Mouse (Mus musculus) natural killer cell, adult 2 months (primary cell): ENCODE results near the gene Gm49393.
"Not testable (repeated sequence)": the region's sequence is repeated elsewhere in the genome, so short reads cannot be mapped to it uniquely, and the experiment has no call there.

Experiments used
- DNase-seq, 2 experiments: peaks; one replicate each; pipeline ENCODE4 v3.0.0; 2022; ENCODE audit warnings: low spot score in 2 of 2

Gene Gm49393

DNA sequence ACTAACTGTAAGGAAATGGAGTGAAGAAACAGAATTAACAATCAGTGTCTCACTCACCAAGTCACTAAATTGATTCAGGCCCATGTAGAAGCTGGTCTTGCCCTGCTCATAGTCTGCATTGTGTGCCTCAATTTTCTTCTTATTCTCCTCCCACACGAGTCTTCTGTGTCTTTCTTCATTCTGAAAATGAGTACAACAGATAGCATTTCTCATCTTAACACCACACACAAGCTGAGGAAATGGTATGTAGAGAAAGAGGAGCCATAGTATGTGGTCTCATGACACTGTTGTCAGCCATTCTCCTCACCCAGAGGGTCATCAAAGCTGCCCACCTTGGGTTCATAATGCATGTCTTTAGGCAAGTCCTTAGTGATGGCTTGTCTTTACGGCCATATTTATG lies at the start of gene Gm49393:
TSS of gene Gm49393 (minus strand) at position 101 of the 400 bp plus-strand sequence.
- peak in 1 of 2 experiments; percentile 1 for DNase-seq

DNA sequence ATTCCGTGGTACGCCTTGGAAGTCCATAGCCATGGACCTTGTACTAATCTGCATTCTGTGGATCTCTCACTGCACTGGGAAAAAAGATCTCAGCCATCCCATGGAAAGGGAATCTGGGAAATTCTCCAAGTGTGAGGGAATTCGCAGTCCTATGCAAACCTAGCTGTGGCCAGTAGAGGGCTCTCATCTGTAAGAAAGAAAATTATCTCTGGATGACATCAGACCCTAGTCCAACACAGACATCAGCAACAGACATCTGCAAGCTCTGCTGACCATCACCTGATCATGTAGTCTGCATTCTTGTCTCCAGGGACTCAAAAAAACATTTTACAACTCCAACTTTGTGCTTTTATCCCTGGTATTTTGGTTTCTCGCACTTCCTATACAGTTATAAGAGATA lies 36.9 kb upstream of the Gm49393 start:
- DNase-seq = not testable (repeated sequence)

DNA sequence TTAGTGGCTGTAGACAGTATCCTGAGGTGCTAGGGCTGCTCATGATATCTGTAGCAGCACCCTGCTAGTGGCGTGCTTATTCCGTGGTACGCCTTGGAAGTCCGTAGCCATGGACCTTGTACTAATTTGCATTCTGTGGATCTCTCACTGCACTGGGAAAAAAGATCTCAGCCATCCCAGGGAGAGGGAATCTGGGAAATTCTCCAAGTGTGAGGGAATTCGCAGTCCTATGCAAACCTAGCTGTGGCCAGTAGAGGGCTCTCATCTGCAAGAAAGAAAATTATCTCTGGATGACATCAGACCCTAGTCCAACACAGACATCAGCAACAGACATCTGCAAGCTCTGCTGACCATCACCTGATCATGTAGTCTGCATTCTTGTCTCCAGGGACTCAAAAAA lies 28.6 kb upstream of the Gm49393 start:
- not testable (repeated sequence) for DNase-seq

DNA sequence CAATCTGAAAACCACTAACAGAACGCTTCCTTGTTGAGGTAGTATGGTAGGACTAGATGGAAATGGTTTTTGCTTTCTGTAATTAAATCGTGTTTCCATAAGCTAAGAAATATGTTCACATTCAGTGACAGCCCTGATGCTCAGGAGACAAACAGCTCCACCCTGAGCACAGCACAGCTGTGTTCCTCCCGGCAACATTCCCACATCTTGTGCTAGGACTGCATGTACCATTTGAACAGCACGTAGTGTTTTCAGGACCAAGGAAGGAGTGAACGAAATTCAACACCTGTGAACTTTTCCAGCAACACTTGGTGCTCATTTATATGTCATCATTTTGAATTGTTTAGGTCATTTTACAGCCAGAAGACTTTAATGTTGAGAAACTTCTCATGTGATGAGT lies 26.3 kb upstream of the Gm49393 start:
- no peak for DNase-seq

DNA sequence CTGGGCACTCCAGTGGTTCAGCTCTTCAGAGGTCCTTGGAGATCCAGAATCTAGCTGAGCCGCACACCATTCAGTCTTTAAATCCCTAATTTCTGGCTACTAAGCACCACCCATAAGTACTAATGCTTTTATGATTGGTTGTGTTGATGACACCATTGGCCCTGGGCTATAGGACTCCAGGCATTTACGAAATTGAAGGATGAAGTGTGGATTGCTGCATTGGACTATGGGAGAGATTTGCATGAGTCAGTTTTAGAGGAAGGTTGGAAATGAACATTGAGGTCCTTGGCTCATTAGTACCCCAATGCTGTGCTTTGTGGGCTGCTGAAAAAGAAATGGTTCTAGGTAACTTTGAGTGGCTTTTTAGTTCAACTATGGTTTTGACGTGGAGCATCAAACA lies 6.5 kb upstream of the Gm49393 start, which contains the start of gene Tpbpa:
TSS of gene Tpbpa (minus strand) at position 101 of the 400 bp plus-strand sequence.
- not testable (repeated sequence) for DNase-seq

DNA sequence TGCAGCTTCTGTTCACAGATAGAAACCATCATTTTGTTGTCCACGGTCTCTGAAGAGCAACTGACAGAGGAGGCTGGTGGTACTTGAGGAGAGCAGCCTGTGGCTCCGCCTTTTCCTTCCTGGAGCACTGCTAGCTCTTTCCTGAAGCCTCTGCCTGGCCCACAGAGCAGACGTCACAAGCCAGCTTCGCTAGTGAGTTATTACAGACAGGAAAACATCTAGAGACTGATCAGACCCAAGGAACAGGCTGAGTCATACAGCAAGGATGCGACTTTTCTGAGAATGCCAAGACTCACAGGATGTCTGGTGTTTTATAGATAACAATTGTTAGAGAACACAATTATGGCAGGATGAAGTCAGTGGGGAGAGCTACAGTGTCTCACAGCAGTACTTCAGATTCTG lies 1.1 kb upstream of the Gm49393 start, which contains the start of the genes Gm49391 and Ctla2a:
TSS of gene Gm49391 (minus strand) at position 72 of the 402 bp plus-strand sequence.
TSS of gene Ctla2a (minus strand) at position 126 of the 402 bp plus-strand sequence.
- peak; percentile 54 to 65 for DNase-seq

DNA sequence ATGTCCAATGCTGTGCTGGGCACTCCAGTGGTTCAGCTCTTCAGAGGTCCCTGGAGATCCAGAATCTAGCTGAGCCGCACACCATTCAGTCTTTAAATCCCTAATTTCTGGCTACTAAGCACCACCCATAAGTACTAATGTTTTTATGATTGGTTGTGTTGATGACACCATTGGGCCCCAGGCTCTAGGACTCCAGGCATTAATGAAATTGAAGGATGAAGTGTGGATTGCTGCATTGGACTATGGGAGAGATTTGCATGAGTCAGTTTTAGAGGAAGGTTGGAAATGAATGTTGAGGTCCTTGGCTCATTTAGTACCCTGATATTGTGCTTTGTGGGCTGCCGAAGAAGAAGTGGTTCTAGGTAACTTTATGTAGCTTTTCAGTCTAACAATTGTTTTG lies 30.6 kb downstream of the Gm49393 start, which contains the start of gene Tpbpb:
TSS of gene Tpbpb (minus strand) at position 101 of the 400 bp plus-strand sequence.
- not testable (repeated sequence) for DNase-seq

DNA sequence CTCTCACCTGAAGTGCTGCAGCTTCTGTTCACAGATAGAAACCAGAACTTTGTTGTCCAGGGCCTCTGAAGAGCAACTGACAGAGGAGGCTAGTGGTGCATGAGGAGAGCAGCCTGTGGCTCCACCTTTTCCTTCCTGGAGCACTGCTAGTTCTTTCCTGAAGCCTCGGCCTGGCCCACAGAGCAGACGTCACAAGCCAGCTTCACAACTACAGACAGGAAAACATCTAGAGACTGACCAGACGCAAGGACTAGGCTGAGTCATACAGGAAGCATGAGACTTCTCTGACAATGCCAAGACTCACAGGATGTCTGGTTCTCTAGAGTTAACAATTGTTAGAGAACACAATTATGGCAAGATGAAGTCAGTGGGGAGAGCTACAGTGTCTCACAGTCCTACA lies 38.1 kb downstream of the Gm49393 start, which contains the start of gene Ctla2b:
TSS of gene Ctla2b (minus strand) at position 120 of the 400 bp plus-strand sequence.
- DNase-seq = peak; percentile 79 to 87

DNA sequence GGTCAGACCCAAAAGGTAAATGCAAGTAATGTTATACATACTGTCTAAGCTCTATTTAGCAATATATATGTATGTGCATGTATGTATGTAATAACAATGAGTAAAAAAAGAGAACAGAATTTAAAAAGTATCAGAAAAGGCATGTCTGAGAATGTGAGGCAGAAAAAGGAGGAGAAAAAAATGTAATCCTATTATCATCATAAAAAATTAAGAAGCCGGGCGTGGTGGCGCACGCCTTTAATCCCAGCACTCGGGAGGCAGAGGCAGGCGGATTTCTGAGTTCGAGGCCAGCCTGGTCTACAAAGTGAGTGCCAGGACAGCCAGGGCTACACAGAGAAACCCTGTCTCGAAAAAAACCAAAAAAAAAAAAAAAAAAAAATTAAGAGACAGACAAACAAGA lies 38.6 kb downstream of the Gm49393 start, which contains the start of gene Gm49392:
TSS of gene Gm49392 (minus strand) at position 101 of the 400 bp plus-strand sequence.
- not testable (repeated sequence) for DNase-seq

DNA sequence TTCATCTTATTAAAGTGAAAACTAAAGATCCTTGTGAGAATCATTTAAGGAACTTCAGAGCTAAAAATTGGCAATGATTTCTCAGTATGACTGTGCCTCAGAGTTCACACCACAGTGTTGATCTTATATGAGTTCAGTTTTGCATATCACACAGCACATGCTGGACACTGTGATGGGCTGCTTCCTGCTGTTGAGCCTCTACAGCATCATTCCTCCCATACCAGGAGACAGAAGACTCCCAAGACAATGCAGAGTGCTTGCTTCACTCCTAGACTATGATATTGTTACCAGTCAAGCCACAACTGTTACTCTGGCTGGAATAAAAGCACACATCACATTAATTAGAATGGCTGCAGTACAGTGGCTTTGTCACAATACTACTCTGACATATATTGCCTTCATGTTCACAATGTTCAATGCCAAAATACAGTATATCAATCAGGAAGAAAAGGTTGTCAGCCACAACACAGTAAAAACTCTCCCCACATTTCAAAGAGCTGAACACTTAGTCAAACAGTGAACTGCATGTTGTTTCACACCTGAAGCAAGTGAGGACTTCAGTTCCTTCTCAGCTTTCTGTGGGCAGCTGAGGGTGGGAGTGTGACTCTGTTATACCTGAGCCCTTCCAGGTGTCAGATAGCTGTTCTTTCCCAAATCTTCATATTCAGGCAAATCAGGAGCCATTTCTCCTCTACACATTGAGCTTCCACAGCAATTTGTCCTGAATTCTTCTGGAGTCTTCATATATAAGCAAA lies 39.8 kb downstream of the Gm49393 start:
- peak; percentile 20 to 54 for DNase-seq

DNA sequence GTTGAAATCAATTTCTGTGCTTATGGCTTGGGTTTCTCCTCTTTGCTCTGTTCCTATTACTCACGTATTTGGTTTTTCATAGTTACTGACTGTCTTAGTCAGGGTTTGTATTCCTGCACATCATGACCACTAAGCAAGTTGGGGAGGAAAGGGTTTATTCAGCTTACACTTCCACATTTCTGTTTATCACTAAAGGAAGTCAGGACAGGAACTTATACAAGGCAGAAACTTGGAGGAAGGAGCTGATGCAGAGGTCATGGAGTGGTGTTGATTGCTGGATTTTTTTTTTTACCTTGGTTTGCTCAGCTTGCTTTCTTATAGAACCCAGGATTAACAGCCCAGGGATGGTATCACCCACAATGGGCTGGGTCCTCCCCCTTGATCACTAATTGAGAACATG lies 43.1 kb downstream of the Gm49393 start:
- DNase-seq = no peak

DNA sequence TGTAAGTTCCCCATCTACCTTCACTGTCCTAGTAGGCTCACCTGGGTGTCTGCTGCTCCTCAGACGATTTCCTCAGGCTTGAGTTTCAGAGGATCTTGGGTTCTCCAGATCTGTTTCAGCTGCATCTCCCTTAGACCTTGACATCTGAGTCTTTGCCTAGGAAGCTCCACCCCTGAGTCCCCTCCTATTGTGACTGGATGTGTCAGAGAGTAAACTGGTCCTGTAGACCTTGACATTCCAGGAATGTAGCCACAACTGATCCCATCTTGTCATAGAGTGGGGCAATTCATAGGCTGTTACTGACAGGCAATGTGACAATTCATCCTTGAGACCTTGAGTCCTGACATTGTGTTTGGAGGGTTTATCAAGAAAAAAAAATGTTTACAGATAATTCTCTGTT lies 71.1 kb downstream of the Gm49393 start, which contains the start of gene 4930486L24Rik:
TSS of gene 4930486L24Rik (minus strand) at position 195 of the 400 bp plus-strand sequence.
- no peak for DNase-seq

DNA sequence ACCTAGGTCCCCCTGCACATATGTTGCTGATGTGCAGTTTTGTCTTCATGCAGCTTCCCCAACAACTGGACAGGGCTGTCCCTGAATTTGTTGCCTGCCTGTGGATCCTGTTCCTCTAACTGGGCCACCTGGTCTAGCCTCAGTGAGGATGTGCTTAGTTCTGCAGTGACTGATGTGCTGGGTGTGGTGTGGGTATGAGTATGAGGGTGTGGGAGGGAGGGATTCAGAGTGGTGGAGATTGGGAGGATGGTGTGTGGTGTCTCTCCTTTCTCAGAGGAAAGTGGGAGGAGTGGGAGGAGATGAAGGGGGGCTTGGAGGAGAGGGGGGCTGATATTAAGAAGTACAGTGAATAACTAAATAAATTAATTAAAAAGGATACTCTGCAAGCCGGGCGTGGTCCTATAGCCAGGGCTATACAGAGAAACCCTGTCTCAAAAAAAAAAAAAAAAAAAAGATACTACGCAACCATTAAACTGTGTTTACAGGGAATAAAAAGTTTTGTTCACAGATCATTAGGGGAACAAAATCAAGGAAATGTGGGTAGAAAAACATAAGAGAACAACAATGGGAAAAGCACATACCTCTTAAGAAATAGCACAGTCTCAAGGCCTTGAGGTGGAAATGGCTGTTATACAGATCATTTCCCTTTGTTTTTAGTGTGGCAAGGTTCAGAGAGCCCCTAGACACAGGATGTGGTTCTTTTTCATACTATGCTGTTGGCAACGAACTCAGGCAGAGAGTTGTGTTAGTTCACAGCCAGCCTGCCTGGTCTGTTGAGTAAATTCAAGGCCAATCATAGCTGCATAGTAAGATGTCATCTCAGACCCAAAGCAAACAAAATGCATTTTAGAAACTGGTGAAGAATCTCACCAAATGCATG lies 86.9 kb downstream of the Gm49393 start:
- peak; percentile 50 to 72 for DNase-seq

DNA sequence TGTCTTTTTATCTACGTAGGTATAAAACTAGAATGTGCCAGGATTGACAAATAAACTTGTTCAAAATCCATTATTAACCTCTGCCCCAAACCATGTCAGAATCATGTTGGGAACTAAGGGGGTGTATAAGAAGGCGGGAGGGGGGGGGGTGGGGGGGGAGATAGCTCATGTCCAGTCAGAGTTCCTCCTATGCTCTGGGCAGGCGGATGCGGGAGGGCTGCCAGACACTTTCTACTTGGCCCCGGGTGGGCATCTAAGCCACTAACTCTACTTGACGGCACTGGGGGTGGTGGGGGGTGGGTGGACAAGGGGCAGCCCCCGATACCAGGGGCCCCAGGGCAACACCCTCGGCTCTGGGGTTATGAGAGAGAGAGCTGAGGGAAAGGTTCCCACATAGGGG lies 92.2 kb downstream of the Gm49393 start:
- DNase-seq = no peak

DNA sequence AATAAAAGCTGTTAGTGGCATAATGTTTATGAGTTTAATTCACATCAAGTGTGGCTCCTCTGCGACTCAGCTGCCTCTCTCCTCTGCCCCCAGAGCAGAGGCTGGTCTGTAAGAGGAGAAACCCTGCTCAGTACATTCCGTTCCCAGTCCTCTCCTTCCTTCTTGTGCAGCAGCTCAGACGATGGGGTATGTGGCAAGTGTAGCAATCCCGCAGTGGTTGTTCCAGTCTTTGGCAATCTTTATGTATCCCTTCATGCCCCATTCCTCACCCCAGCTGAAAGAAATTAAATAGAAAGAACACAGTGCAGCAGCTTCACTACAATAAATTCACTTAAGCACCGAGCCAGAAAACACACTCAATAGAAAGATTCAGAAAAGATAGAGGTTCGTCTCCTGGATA lies 92.7 kb downstream of the Gm49393 start:
- DNase-seq = no peak

DNA sequence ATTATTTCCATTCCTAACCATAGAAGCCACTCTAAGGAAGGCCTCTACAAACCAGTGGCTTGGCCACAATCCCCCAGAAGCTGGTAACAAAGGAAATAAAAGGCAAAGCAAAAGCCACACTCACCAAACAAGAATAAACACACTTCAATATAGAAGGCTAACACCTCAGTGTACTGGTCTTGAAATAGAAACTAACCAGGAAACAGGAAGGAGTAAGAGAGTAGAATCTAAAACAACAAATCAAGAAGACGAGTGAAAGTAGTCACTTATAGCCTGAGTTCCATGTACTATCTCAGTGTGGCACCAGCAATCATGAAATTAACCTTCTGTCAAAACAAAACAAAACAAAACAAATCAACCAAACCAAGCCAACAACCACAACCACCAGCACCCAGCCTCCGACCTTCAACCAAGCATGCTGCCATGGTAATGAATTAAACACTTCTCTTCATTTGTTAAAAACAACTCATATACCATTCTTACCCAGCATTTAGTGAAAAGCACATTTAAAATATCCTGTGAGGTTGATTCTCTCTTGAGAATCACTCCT lies 96.0 kb downstream of the Gm49393 start:
- peak; percentile 25 to 57 for DNase-seq

DNA sequence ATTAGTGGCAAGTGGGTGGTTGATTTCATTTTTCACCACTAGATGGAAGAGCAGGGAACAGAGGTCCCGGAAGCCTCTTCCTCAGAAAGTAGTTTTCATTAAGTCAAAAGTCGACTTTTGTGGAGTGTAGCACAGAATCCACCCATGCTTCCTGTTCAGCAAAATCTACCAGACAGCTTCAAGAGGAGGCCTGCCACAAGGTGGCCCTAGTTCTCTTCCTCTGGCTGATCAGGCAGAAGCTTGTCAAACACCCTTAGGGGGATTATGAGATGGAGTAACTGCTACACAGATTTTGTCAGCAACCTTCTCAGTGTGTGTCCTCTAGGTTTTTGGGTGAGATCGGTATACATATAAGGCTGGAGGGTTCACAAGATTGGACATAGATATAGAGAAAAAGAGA lies 109.3 kb downstream of the Gm49393 start:
- DNase-seq = peak; percentile 45 to 51

DNA sequence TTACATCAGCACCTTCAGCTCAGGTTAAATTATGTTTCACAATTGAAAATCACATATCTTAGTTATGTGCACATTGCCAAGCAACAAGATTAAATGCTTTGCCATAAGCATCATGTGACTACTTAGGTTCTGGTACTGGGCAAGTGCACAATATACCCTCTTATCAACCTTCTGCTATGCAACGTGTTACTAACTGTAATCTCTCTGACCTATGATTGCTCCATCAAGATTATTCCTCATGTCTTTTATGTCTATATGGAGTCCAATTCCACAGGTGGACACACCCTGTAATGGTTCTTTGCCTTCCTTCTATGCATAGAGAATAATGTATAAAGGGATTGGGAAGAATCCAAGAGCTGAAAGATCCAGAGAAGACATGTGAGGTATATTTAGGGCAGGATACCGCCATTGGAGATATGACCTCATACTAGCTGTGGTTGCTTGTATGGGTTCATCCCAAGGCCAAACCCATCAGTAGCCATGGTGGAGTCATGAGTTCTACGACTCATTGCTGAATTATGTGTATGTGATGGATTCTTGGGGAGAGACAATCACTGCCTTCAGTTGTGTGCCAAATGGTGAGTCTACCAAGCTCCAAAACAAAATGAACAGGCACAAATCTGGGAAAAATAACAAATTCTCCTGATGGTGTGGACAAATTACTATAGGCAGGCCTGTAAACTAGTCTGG lies 114.8 kb downstream of the Gm49393 start:
- DNase-seq = no peak

DNA sequence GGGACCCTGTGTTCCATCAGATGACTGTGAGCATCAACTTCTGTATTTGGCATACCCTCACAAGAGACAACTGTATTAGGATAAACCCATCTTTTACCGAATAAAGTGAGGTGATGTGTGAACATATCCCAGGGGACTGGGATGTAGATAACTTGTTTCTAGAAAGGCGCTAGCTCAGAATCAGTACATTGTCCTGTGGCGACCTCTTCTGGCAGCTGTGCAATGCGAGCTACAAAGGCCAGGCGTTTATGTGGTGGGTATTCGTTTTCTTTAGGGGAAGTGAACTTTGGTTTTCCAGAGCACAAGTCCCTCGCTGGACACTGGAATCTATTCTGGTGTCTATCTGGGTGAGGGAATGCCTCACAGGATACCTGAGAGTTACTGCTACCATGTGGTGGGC lies 115.9 kb downstream of the Gm49393 start:
- peak in 1 of 2 experiments; percentile 12 for DNase-seq

DNA sequence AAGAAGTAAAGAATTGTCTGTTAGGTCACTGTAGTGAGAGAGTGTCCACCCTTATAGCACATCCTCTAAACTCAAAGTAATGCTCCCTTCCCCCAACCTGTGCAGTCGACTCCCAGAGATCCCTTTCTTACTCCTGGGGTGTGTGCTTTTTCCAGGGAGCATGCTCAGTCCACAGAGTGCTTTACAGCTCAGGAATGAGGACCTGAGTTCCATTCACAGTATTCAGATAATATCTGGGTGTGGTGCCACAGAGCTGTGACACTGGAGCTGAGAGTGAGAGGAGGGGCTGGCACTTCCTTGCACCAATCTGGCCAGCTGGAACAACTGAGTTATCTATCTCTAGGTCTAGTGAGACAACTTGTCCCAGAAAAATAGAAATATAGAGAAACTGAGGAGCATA lies 121.7 kb downstream of the Gm49393 start:
- DNase-seq = no peak

DNA sequence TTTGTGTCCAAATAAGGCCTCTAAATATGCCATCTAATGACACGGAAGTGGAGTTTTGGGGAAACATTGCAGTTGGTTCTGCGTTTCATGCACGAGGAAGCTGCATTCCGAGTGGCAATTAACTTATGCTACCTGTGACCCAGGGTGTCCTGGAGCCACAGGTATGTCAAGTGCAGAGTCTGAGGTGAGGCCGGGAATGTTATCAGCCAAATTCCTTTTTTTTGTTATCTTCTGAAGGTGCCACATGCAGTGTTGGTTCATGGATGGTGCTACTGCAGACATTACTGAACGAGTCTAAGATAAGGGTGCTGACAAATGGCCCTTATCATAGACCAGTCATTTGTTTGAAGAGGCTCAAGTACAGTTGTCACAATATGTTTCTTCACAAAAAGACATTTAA lies 122.6 kb downstream of the Gm49393 start:
- DNase-seq = no peak
